Mouse (Mus musculus): ENCODE results near the gene Trabd2b. TPM values are rescaled to one million over a fixed set of nuclear protein-coding genes. Genes with fewer than 3 reads are reported as not detected.

The Trabd2b gene
- total and polyA plus RNA-seq, 2 experiments from 2014 or later: 4.5 to 10.5 TPM

DNA sequence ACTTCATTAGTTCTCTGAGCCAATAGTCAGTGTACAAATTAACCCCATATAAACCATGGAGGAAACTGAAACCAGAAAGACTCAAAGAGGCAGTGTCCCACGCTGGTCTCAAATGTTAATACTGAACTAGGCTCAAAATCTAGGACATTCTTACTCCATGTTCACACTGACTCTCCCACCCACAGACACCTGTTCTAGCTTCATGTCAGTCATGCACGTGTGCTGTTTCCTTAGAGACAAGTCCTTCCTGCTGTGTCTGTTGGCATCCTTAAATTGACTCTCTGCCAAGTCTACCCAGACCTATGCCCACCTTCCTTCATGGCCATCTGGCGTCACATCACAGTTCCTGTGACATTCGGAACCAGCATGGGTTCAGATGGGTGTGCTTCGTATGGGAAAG, 21.3 kb upstream of the Trabd2b start:
- H3K4me2 ChIP-seq (ENCODE audit: low read depth, low read length): no peak overlapping the region
- H3K36me3 ChIP-seq (replicated peaks; ENCODE audit: control insufficient read depth, insufficient read depth, low read length): no peaks in the 10 kb centered on the region
- TF ChIP-seq CTCF (IDR thresholded peaks at IDR 0.05; ENCODE audit: low read depth): no peak
- no peak for TF ChIP-seq EP300 (IDR thresholded peaks at IDR 0.05; ENCODE audit: low read depth)
- no peak overlapping the region for H3K9ac ChIP-seq (replicated peaks; ENCODE audit: low read depth, low read length)
- no peak overlapping the region for H3K4me3 ChIP-seq (ENCODE audit: low read depth, low read length)
- no peaks in the 10 kb centered on the region for H3K4me1 ChIP-seq (ENCODE audit: control insufficient read depth, insufficient read depth)
- H3K27ac ChIP-seq (ENCODE audit: low read depth): no peak overlapping the region
- no peak for DNase-seq (ENCODE audit: low spot score)
- 80% methylated on average over 5 of the region's 5 CpGs for WGBS
- ATAC-seq (ENCODE audit: insufficient read depth, low read depth): no peak
- no peaks in the 10 kb centered on the region for H3K27me3 ChIP-seq (ENCODE audit: control insufficient read depth, insufficient read depth, low read length)
- H3K9me3 ChIP-seq (replicated peaks; ENCODE audit: control insufficient read depth, low read length): no peaks in the 10 kb centered on the region

DNA sequence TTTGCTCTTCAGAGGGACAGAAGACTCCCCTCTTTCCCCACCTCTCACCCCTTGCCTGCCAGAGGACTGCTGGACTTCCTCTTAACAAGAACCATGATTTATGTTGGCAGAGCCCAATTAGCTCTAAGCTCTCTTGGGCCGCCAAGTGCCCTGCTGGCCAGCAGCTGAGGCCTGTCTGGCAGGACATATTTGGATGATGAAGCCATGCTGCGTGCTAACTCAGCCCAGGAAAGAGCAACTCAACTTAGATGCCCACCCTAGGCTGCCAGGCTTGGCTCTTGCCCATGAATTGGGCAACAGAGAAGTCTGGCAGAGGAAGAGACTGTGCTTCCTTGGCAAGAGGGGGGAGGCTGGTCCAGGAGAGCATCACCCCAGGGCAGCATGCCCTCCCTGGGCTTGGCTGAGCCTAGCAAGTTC, 20.1 kb upstream of the Trabd2b start:
- DNase-seq (ENCODE audit: low spot score): no peak
- 58% methylated on average over 2 of the region's 2 CpGs for WGBS
- no peak for TF ChIP-seq EP300 (IDR thresholded peaks at IDR 0.05; ENCODE audit: low read depth)
- no peak for TF ChIP-seq CTCF (IDR thresholded peaks at IDR 0.05; ENCODE audit: low read depth)
- H3K4me1 ChIP-seq (ENCODE audit: control insufficient read depth, insufficient read depth): no peaks in the 10 kb centered on the region
- no peak overlapping the region for H3K27ac ChIP-seq (ENCODE audit: low read depth)
- no peak overlapping the region for H3K9ac ChIP-seq (replicated peaks; ENCODE audit: low read depth, low read length)
- no peaks in the 10 kb centered on the region for H3K9me3 ChIP-seq (replicated peaks; ENCODE audit: control insufficient read depth, low read length)
- H3K4me3 ChIP-seq (ENCODE audit: low read depth, low read length): no peak overlapping the region
- no peaks in the 10 kb centered on the region for H3K27me3 ChIP-seq (ENCODE audit: control insufficient read depth, insufficient read depth, low read length)
- ATAC-seq (ENCODE audit: insufficient read depth, low read depth): no peak; the same call in 1 of the 2 replicates
- no peak overlapping the region for H3K4me2 ChIP-seq (ENCODE audit: low read depth, low read length)
- no peaks in the 10 kb centered on the region for H3K36me3 ChIP-seq (replicated peaks; ENCODE audit: control insufficient read depth, insufficient read depth, low read length)

DNA sequence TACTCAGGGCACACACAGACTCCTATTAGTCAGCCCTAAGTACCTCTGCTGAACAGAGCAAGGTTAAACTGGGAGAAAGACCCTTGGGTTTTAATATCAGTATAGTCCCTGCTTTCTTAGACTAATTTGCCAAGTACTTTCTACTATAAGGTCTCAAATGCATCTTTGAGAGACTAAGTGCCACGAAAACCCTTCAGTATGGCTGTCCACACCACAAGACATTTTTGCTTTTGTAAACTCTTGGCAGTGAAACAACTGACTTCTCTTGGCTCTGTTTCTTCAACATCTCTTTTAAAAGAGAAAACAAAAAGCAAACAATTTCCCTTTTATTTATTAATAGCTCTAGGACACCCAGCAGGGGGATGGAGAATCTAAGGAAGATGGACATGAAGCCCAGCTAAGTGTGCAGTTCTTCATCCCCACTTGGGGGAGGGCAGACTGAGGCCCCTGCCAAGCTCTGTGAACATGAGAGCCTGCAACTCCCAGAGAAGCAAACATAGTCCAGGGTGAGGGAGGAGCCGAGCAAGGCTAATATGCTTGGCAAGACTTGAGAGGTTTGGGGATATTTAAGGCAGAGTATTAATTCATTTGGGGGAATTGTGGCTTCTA, 18.9 kb upstream of the Trabd2b start:
- DNase-seq (ENCODE audit: low spot score): no peak
- no peak for ATAC-seq (ENCODE audit: insufficient read depth, low read depth)
- WGBS: 77% methylated on average over 2 of the region's 2 CpGs

DNA sequence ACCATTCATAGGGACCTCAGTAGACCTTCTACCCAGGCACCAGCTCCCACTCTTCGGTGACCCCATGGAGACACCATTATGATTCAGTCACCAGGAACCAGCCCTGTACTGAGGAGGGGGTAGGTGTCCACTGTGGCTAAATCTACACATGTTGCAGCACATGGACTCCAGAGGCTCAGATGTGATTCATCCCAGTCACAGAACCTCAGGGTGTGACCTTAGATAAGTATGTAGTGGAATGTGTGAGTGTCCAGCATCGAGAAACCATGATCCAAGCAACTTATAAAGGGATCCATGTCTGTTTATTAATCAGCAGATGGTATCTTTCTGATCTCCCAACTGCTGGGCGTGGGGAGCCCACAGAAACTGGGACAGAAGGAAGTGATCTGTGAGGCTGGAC, 18.2 kb upstream of the Trabd2b start:
- ATAC-seq (ENCODE audit: insufficient read depth, low read depth) (no peak), DNase-seq (ENCODE audit: low spot score) (no peak)
- Histone ChIP-seq H3K4me1 (ENCODE audit: control insufficient read depth, insufficient read depth) (no peaks in the 10 kb centered on the region), H3K27ac (ENCODE audit: low read depth) (no peak overlapping the region), H3K27me3 (ENCODE audit: control insufficient read depth, insufficient read depth, low read length) (no peaks in the 10 kb centered on the region), H3K9ac (replicated peaks; ENCODE audit: low read depth, low read length) (no peak overlapping the region), H3K36me3 (replicated peaks; ENCODE audit: control insufficient read depth, insufficient read depth, low read length) (no peaks in the 10 kb centered on the region), H3K9me3 (replicated peaks; ENCODE audit: control insufficient read depth, low read length) (no peaks in the 10 kb centered on the region), H3K4me2 (ENCODE audit: low read depth, low read length) (no peak overlapping the region), H3K4me3 (ENCODE audit: low read depth, low read length) (no peak overlapping the region)
- TF ChIP-seq EP300 (IDR thresholded peaks at IDR 0.05; ENCODE audit: low read depth): no peak
- TF ChIP-seq CTCF (IDR thresholded peaks at IDR 0.05; ENCODE audit: low read depth): no peak
- 74% methylated on average over 3 of the region's 3 CpGs for WGBS

More for the DNA sequence above, 18.9 kb upstream of the Trabd2b start:
- Histone ChIP-seq H3K4me2 (ENCODE audit: low read depth, low read length) (no peak overlapping the region), H3K9me3 (replicated peaks; ENCODE audit: control insufficient read depth, low read length) (no peaks in the 10 kb centered on the region), H3K27me3 (ENCODE audit: control insufficient read depth, insufficient read depth, low read length) (no peaks in the 10 kb centered on the region), H3K4me3 (ENCODE audit: low read depth, low read length) (no peak overlapping the region), H3K9ac (replicated peaks; ENCODE audit: low read depth, low read length) (no peak overlapping the region), H3K27ac (ENCODE audit: low read depth) (no peak overlapping the region), H3K36me3 (replicated peaks; ENCODE audit: control insufficient read depth, insufficient read depth, low read length) (no peaks in the 10 kb centered on the region), H3K4me1 (ENCODE audit: control insufficient read depth, insufficient read depth) (no peaks in the 10 kb centered on the region)
- TF ChIP-seq EP300 (IDR thresholded peaks at IDR 0.05; ENCODE audit: low read depth) (no peak), CTCF (IDR thresholded peaks at IDR 0.05; ENCODE audit: low read depth) (no peak)

DNA sequence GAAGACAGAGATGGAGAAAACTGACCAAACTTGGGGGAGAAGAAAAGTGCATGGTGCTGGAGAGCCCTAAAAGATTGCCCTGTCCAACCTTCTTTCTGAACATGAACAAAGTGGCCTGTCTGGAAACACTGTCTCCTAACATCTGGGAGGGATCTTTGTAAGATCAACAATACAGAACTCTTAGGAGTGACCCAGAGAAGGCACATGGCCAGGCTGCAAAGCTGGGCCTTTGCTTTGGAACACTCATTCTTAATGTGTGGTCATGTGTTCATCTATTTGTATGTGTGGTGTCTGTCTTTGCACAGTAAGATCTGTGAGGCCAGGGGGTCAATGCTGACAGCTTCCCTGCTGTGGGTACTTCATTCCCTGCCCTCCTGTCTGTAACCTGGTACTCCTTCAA, 16.9 kb upstream of the Trabd2b start:
- Histone ChIP-seq H3K27ac (ENCODE audit: low read depth) (no peak overlapping the region), H3K4me2 (ENCODE audit: low read depth, low read length) (no peak overlapping the region), H3K4me3 (ENCODE audit: low read depth, low read length) (no peak overlapping the region), H3K36me3 (replicated peaks; ENCODE audit: control insufficient read depth, insufficient read depth, low read length) (no peaks in the 10 kb centered on the region), H3K4me1 (ENCODE audit: control insufficient read depth, insufficient read depth) (no peaks in the 10 kb centered on the region), H3K9me3 (replicated peaks; ENCODE audit: control insufficient read depth, low read length) (no peaks in the 10 kb centered on the region), H3K9ac (replicated peaks; ENCODE audit: low read depth, low read length) (no peak overlapping the region), H3K27me3 (ENCODE audit: control insufficient read depth, insufficient read depth, low read length) (no peaks in the 10 kb centered on the region)
- TF ChIP-seq CTCF (IDR thresholded peaks at IDR 0.05; ENCODE audit: low read depth) (no peak), EP300 (IDR thresholded peaks at IDR 0.05; ENCODE audit: low read depth) (no peak)
- ATAC-seq (ENCODE audit: insufficient read depth, low read depth) (no peak), DNase-seq (ENCODE audit: low spot score) (no peak)

DNA sequence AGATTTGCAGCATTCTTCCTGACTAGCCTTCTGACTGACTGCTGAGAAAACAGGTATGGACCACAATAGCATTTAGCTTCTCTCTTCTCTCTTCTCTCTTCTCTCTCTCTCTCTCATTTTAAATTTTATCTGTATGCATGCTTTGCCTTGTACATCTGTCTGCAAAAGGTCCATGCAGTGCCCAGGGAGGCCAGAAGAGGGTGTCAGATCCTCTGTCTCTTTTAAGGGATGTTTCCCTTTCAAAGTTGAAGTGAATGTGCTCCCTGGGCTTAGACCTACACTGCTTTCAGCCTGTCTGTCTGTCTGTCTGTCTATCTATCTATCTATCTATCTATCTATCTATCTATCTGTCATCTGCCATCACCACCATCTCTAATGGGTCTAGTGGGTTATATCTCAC, 8.9 kb upstream of the Trabd2b start:
- DNase-seq (ENCODE audit: low spot score): no peak

More for the DNA sequence above, 8.9 kb upstream of the Trabd2b start:
- Histone ChIP-seq H3K9me3 (replicated peaks; ENCODE audit: control insufficient read depth, low read length) (no peaks in the 10 kb centered on the region), H3K36me3 (replicated peaks; ENCODE audit: control insufficient read depth, insufficient read depth, low read length) (no peaks in the 10 kb centered on the region), H3K27ac (ENCODE audit: low read depth) (no peak overlapping the region), H3K4me3 (ENCODE audit: low read depth, low read length) (no peak overlapping the region), H3K4me2 (ENCODE audit: low read depth, low read length) (no peak overlapping the region), H3K27me3 (ENCODE audit: control insufficient read depth, insufficient read depth, low read length) (peaks cover 29% of the 10 kb centered on the region), H3K4me1 (ENCODE audit: control insufficient read depth, insufficient read depth) (no peaks in the 10 kb centered on the region), H3K9ac (replicated peaks; ENCODE audit: low read depth, low read length) (no peak overlapping the region)
- no peak for TF ChIP-seq EP300 (IDR thresholded peaks at IDR 0.05; ENCODE audit: low read depth)
- TF ChIP-seq CTCF (IDR thresholded peaks at IDR 0.05; ENCODE audit: low read depth): peak; percentile 53
- no peak for ATAC-seq (ENCODE audit: insufficient read depth, low read depth)

Measured in heart, postnatal 0 days (tissue).